Mouse (Mus musculus): ENCODE data around the gene Vmn1r183. TPM values are rescaled to one million over a fixed set of nuclear protein-coding genes. Genes with fewer than 3 reads are reported as not detected.

Gene Vmn1r183
- polyA plus RNA-seq, 1 experiment from 2014 or later: not detected

- peaks cover 6% of the 10 kb centered on the region; the same call in 1 of the 2 replicates for H3K4me1 ChIP-seq
- H3K9me3 ChIP-seq (replicated peaks): peaks cover 12% of the 10 kb centered on the region; the same call in 1 of the 2 replicates
- peaks cover 20% of the 10 kb centered on the region for H3K36me3 ChIP-seq
- 13% methylated on average over 12 of the region's 12 CpGs for WGBS
- peak overlapping the region; percentile 82 for H3K27ac ChIP-seq
- H3K4me3 ChIP-seq: peak overlapping the region; percentile 66
- peak; percentile 44 for DNase-seq (ENCODE audit: low spot score)
- H3K27me3 ChIP-seq (ENCODE audit: low read depth, poor library complexity, severe bottlenecking): no peaks in the 10 kb centered on the region
These were observed 59.9 kb downstream of the Vmn1r183 start for GRCm38 (mm10) chr7:24113001-24113400.

Other genes with a start within 250 kb of the Vmn1r183 start
- not detected in 2 replicates for gene Vmn1r175, start 242.6 kb upstream of the Vmn1r183 start, polyA plus RNA-seq (2016; fragmentation: Nextera tagmentation; extraction: Ambion mirVana)
- gene Vmn1r176, start 215.9 kb upstream of the Vmn1r183 start, polyA plus RNA-seq (2016; fragmentation: Nextera tagmentation; extraction: Ambion mirVana): not detected in 2 replicates
- gene Vmn1r177, start 186.8 kb upstream of the Vmn1r183 start, polyA plus RNA-seq (2016; fragmentation: Nextera tagmentation; extraction: Ambion mirVana): not detected in 2 replicates
- gene Vmn1r178, start 161.2 kb upstream of the Vmn1r183 start, polyA plus RNA-seq (2016; fragmentation: Nextera tagmentation; extraction: Ambion mirVana): not detected in 2 replicates
- gene Vmn1r179, start 126.3 kb upstream of the Vmn1r183 start, polyA plus RNA-seq (2016; fragmentation: Nextera tagmentation; extraction: Ambion mirVana): not detected in 2 replicates
- not detected in 2 replicates for gene Vmn1r180, start 102.6 kb upstream of the Vmn1r183 start, polyA plus RNA-seq (2016; fragmentation: Nextera tagmentation; extraction: Ambion mirVana)
- gene Vmn1r181, start 78.6 kb upstream of the Vmn1r183 start, polyA plus RNA-seq (2016; fragmentation: Nextera tagmentation; extraction: Ambion mirVana): not detected in 2 replicates
- gene V1rd19, start 51.6 kb upstream of the Vmn1r183 start, polyA plus RNA-seq (2016; fragmentation: Nextera tagmentation; extraction: Ambion mirVana): not detected in 2 replicates
- 26.8 and 30.2 TPM in 2 replicates for gene Zfp180, start 28.7 kb downstream of the Vmn1r183 start, polyA plus RNA-seq (2016; fragmentation: Nextera tagmentation; extraction: Ambion mirVana)
- gene Zfp112, start 59.1 kb downstream of the Vmn1r183 start, polyA plus RNA-seq (2016; fragmentation: Nextera tagmentation; extraction: Ambion mirVana): 2.5 and 4.3 TPM in 2 replicates
- 12.7 and 15.7 TPM in 2 replicates for gene Zfp235, start 80.9 kb downstream of the Vmn1r183 start, polyA plus RNA-seq (2016; fragmentation: Nextera tagmentation; extraction: Ambion mirVana)
- gene Zfp114, start 121.8 kb downstream of the Vmn1r183 start, polyA plus RNA-seq (2016; fragmentation: Nextera tagmentation; extraction: Ambion mirVana): 5.0 and 5.6 TPM in 2 replicates
- 9.9 and 11.5 TPM in 2 replicates for gene Zfp111, start 158.2 kb downstream of the Vmn1r183 start, polyA plus RNA-seq (2016; fragmentation: Nextera tagmentation; extraction: Ambion mirVana)
- 6.7 and 7.0 TPM in 2 replicates for gene Zfp109, start 184.3 kb downstream of the Vmn1r183 start, polyA plus RNA-seq (2016; fragmentation: Nextera tagmentation; extraction: Ambion mirVana)
- 2.6 and 3.2 TPM in 2 replicates for gene Zfp108, start 201.5 kb downstream of the Vmn1r183 start, polyA plus RNA-seq (2016; fragmentation: Nextera tagmentation; extraction: Ambion mirVana)
- gene Zfp93, start 217.2 kb downstream of the Vmn1r183 start, polyA plus RNA-seq (2016; fragmentation: Nextera tagmentation; extraction: Ambion mirVana): 8.7 and 10.8 TPM in 2 replicates
- gene Zfp61, start 248.0 kb downstream of the Vmn1r183 start, polyA plus RNA-seq (2016; fragmentation: Nextera tagmentation; extraction: Ambion mirVana): 41.4 and 54.7 TPM in 2 replicates

All from limb, embryonic 10.5 days (tissue).